Mouse (Mus musculus) hindbrain, embryonic 11.5 days (tissue): ENCODE results near the gene Syk. TPM values are rescaled to one million over a fixed set of nuclear protein-coding genes. Genes with fewer than 3 reads are reported as not detected.

Experiments used
- ATAC-seq: fragments of 200-750 bp; cut with Nextera tagmentation; 2 replicates; pipeline ENCODE4 v1.8.0; 2017; ENCODE audit warnings: mild to moderate bottlenecking, moderate TSS enrichment, moderate library complexity; ENCODE audit not compliant: low FRiP score
- DNase-seq: peaks from one replicate; pipeline ENCODE4 v3.0.0-alpha.2; 2015; ENCODE audit warnings: low spot score
- H3K27ac ChIP-seq: fragments of 300-500 bp; sonication (generic); 2 replicates; pipeline ENCODE4 v1.5.1; 2014; ENCODE audit warnings: mild to moderate bottlenecking, low read depth, low read length
- H3K27me3 ChIP-seq: fragments of 300-500 bp; sonication (generic); 2 replicates; pipeline ENCODE4 v1.6.1; 2014; ENCODE audit warnings: mild to moderate bottlenecking, low read length, moderate library complexity, mixed read lengths; ENCODE audit not compliant: control insufficient read depth, insufficient read depth
- H3K36me3 ChIP-seq: fragments of 300-500 bp; sonication (generic); 2 replicates; pipeline ENCODE4 v1.6.1; 2014; ENCODE audit warnings: mild to moderate bottlenecking, low read length, moderate library complexity, mixed read lengths; ENCODE audit not compliant: control insufficient read depth, insufficient read depth
- H3K4me1 ChIP-seq: fragments of 300-500 bp; sonication (generic); replicated peaks from 2 replicates; pipeline ENCODE4 v1.6.1; 2014; ENCODE audit warnings: low read length, mixed read lengths; ENCODE audit not compliant: control insufficient read depth, insufficient read depth
- H3K4me2 ChIP-seq: fragments of 300-500 bp; sonication (generic); replicated peaks from 2 replicates; pipeline ENCODE4 v1.6.1; 2014; ENCODE audit warnings: mild to moderate bottlenecking, low read depth, low read length
- H3K4me3 ChIP-seq: fragments of 300-500 bp; sonication (generic); 2 replicates; pipeline ENCODE4 v1.5.1; 2014; ENCODE audit warnings: low read depth, low read length
- H3K9ac ChIP-seq: fragments of 300-500 bp; sonication (generic); 2 replicates; pipeline ENCODE4 v1.6.1; 2014; ENCODE audit warnings: low read depth, low read length
- H3K9me3 ChIP-seq: fragments of 300-500 bp; sonication (generic); 2 replicates; pipeline ENCODE4 v1.6.1; 2016; ENCODE audit warnings: low read length; ENCODE audit not compliant: control insufficient read depth
- WGBS: fragments of 180-500 bp; shearing (Covaris S2); extraction: QIAGEN DNeasy Blood & Tissue Kit; methylation state at CpG from one replicate; pipeline ENCODE4 v1.1.7; 2014; 5-methylcytosine and 5-hydroxymethylcytosine counted together
- polyA plus RNA-seq: library from polyadenylated mRNA; unstranded; fragments of >200 nt; fragmentation: Nextera tagmentation; extraction: Ambion mirVana; gene quantifications from 2 replicates; pipeline ENCODE4 v1.2.1, GENCODE M21; 2014

The Syk gene
- polyA plus RNA-seq, 1 experiment from 2014 or later, result 4.4 TPM

DNA sequence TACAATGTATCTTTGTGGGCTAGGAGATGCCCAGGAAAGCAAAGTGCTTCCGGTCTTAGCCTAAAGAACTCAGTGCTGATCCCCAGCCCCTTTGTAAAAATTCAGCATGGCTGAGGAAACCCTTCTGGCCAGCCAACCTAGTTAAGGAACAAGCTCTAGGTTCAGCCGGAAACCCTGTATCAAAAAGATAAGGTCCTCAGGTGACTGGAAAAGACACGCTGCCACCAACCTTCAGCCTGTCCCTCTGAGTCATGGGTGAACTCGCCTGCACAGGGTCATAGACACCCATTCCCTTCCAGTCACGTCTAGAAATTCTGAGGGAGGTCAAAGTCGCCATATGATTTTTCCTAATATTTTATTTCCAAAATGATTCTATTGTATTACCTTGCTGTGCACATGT lies 109.3 kb downstream of the Syk start:
- Histone ChIP-seq H3K36me3 (no peaks in the 10 kb centered on the region), H3K4me1 (no peaks in the 10 kb centered on the region), H3K4me3 (no peak overlapping the region), H3K9ac (no peak overlapping the region), H3K27me3 (no peaks in the 10 kb centered on the region), H3K4me2 (no peak overlapping the region), H3K27ac (no peak overlapping the region), H3K9me3 (no peaks in the 10 kb centered on the region)
- ATAC-seq (no peak), DNase-seq (no peak)
- 87% methylated on average over 6 of the region's 6 CpGs for WGBS

DNA sequence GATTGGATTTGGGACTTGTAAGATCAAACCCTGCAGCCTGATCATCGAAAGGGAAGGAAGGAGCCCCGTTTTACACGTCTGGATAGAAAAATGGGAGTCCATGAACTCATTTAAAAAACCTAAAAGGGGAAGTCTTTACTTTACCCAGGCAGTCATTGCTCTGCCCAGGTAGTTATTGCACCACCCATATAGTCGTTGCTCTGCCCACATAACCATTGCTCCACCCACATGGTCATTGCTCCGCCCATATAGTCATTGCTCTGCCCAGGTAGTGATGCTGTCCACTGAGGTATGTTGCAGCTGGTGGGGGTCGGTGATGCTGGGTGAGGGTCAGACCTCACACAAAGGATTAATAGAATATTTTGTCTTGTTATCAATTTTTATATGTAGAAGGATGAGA lies 111.9 kb downstream of the Syk start:
- Histone ChIP-seq H3K4me1 (no peaks in the 10 kb centered on the region), H3K4me3 (no peak overlapping the region), H3K27ac (no peak overlapping the region), H3K27me3 (no peaks in the 10 kb centered on the region), H3K9me3 (no peaks in the 10 kb centered on the region), H3K36me3 (no peaks in the 10 kb centered on the region), H3K4me2 (no peak overlapping the region), H3K9ac (no peak overlapping the region)
- no peak for DNase-seq
- 87% methylated on average over 6 of the region's 6 CpGs for WGBS
- ATAC-seq, result no peak

Other genes with a start within 250 kb of the Syk start
- 0.24 and 0.40 TPM in 2 replicates for gene Diras2, start 51.9 kb upstream of the Syk start, polyA plus RNA-seq